Mouse (Mus musculus): ENCODE measurements around the gene Spata32. TPM values are rescaled to one million over a fixed set of nuclear protein-coding genes. Genes with fewer than 3 reads are reported as not detected.

Spata32 gene
- polyA plus RNA-seq, 1 experiment from 2014 or later = 0.25 TPM

DNA sequence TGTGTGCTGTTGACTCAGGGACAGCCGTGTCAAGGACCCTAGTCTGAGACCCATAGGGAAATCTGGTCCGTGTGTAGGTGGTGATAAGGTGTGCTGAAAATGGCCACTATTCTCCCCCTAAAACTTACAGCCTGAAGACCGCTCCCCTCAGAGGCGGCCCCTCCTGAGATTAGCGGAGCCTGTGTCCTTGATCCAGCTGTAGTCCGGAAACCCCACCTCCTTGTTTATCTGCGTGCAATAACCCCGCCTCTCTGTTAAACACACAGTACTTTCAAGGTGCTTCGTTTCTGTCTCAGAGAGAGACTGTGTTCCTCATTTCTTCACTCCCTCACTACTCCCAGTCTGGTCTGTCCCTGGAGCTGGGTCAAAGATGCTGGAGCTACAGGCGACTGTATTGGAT lies 53.8 kb downstream of the Spata32 start:
- Histone ChIP-seq H3K4me3 (replicated peaks; ENCODE audit: low read depth, low read length) (no peak overlapping the region), H3K4me2 (ENCODE audit: low read length) (no peak overlapping the region), H3K27ac (replicated peaks; ENCODE audit: low read depth, low read length) (no peak overlapping the region), H3K9me3 (ENCODE audit: control insufficient read depth, low read length) (no peaks in the 10 kb centered on the region), H3K27me3 (ENCODE audit: control insufficient read depth, insufficient read depth, low read length) (no peaks in the 10 kb centered on the region), H3K9ac (replicated peaks; ENCODE audit: low read length) (no peak overlapping the region), H3K36me3 (ENCODE audit: control insufficient read depth, insufficient read depth, low read length) (no peaks in the 10 kb centered on the region), H3K4me1 (ENCODE audit: control insufficient read depth, insufficient read depth, low read length) (peaks cover under 1% of the 10 kb centered on the region; the same call in 1 of the 2 replicates)
- ATAC-seq (ENCODE audit: low FRiP score, low TSS enrichment) (no peak), DNase-seq (no peak)
- WGBS = 35% methylated on average over 10 of the region's 10 CpGs

DNA sequence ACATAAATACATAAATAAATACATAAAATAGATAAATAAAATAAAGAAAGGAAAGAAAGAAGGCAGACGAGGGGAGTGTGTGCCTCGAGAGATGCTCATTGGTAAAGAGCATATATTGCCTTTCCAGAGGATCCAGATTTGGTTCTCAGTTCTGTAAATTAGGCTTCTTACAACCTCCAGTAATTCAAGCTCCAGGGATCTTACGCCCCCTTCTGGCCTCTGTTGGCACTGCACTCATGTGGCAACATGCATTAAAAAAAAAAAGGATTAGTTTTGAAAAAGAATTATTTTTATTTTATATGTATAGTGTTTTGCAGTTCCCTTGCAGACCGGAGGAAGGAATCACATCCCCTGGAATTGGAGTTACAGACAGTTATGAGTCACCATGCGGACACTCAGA lies 56.1 kb downstream of the Spata32 start:
- WGBS = 88% methylated on average over 5 of the region's 5 CpGs
- no peak for DNase-seq

DNA sequence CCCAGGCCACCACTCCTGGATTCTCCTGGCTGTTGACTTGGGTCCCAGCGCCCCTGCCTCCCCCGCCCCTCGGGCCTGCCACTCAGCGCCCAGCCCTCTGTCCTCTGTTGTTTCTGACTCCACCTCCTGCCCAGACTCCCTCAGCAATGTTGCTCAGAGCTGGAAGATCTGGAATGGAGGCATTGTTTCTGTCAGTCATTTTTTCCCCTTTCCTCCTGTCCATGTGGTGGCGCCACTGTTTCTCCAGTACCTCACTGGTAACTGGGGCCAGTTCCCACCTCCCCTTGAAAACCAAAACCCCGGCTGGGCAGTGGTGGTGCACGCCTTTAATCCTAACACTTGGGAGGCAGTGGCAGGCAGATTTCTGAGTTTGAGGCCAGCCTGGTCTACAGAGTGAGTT lies 56.8 kb downstream of the Spata32 start:
- 78% methylated on average over 7 of the region's 7 CpGs for whole genome bisulfite sequencing
- H3K4me1 ChIP-seq (ENCODE audit: control insufficient read depth, insufficient read depth, low read length) = 0 out of 2 replicates have a peak, but pooled peaks cover 6% of the 10 kb centered on the region
- no peaks in the 10 kb centered on the region for H3K27me3 ChIP-seq (ENCODE audit: control insufficient read depth, insufficient read depth, low read length)
- H3K4me3 ChIP-seq (replicated peaks; ENCODE audit: low read depth, low read length) = no peak overlapping the region
- ATAC-seq (ENCODE audit: low FRiP score, low TSS enrichment) (no peak), DNase-seq (no peak)
- no peak overlapping the region for H3K9ac ChIP-seq (replicated peaks; ENCODE audit: low read length)
- no peaks in the 10 kb centered on the region for H3K36me3 ChIP-seq (ENCODE audit: control insufficient read depth, insufficient read depth, low read length)
- no peak overlapping the region for H3K27ac ChIP-seq (replicated peaks; ENCODE audit: low read depth, low read length)
- no peaks in the 10 kb centered on the region for H3K9me3 ChIP-seq (ENCODE audit: control insufficient read depth, low read length)
- no peak overlapping the region for H3K4me2 ChIP-seq (ENCODE audit: low read length)

More for the DNA sequence above, 56.1 kb downstream of the Spata32 start:
- Histone ChIP-seq H3K4me1 (ENCODE audit: control insufficient read depth, insufficient read depth, low read length) (0 out of 2 replicates have a peak, but pooled peaks cover 6% of the 10 kb centered on the region), H3K27me3 (ENCODE audit: control insufficient read depth, insufficient read depth, low read length) (no peaks in the 10 kb centered on the region), H3K4me3 (replicated peaks; ENCODE audit: low read depth, low read length) (no peak overlapping the region), H3K27ac (replicated peaks; ENCODE audit: low read depth, low read length) (no peak overlapping the region), H3K9me3 (ENCODE audit: control insufficient read depth, low read length) (no peaks in the 10 kb centered on the region), H3K9ac (replicated peaks; ENCODE audit: low read length) (no peak overlapping the region), H3K4me2 (ENCODE audit: low read length) (no peak overlapping the region), H3K36me3 (ENCODE audit: control insufficient read depth, insufficient read depth, low read length) (no peaks in the 10 kb centered on the region)
- ATAC-seq (ENCODE audit: low FRiP score, low TSS enrichment) = no peak

DNA sequence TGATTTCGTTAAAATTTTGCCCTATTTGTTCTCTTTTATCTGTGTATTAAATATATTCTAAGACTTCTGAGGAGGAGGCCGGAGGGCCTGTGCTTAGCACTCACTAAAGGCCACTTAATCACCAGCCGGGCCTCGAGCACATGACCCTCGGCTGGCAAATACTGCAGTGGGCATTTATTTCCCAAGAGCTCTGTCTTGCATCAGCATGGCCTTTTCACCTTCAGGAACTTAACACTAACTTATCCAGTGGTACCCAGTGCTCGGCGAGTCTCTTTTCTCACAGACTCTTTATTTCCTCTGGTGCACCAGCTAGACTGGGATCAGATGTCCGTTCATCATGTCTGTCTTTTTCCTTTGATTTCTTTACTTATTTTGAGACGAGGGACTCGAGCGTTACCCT lies 57.5 kb downstream of the Spata32 start:
- H3K9me3 ChIP-seq (ENCODE audit: control insufficient read depth, low read length) = no peaks in the 10 kb centered on the region
- WGBS = 94% methylated on average over 11 of the region's 11 CpGs
- H3K4me1 ChIP-seq (ENCODE audit: control insufficient read depth, insufficient read depth, low read length) = 0 out of 2 replicates have a peak, but pooled peaks cover 6% of the 10 kb centered on the region
- no peaks in the 10 kb centered on the region for H3K27me3 ChIP-seq (ENCODE audit: control insufficient read depth, insufficient read depth, low read length)
- H3K36me3 ChIP-seq (ENCODE audit: control insufficient read depth, insufficient read depth, low read length) = no peaks in the 10 kb centered on the region
- H3K4me3 ChIP-seq (replicated peaks; ENCODE audit: low read depth, low read length) = no peak overlapping the region
- H3K27ac ChIP-seq (replicated peaks; ENCODE audit: low read depth, low read length) = no peak overlapping the region
- H3K4me2 ChIP-seq (ENCODE audit: low read length) = no peak overlapping the region
- DNase-seq (no peak), ATAC-seq (ENCODE audit: low FRiP score, low TSS enrichment) (no peak)
- H3K9ac ChIP-seq (replicated peaks; ENCODE audit: low read length) = no peak overlapping the region

DNA sequence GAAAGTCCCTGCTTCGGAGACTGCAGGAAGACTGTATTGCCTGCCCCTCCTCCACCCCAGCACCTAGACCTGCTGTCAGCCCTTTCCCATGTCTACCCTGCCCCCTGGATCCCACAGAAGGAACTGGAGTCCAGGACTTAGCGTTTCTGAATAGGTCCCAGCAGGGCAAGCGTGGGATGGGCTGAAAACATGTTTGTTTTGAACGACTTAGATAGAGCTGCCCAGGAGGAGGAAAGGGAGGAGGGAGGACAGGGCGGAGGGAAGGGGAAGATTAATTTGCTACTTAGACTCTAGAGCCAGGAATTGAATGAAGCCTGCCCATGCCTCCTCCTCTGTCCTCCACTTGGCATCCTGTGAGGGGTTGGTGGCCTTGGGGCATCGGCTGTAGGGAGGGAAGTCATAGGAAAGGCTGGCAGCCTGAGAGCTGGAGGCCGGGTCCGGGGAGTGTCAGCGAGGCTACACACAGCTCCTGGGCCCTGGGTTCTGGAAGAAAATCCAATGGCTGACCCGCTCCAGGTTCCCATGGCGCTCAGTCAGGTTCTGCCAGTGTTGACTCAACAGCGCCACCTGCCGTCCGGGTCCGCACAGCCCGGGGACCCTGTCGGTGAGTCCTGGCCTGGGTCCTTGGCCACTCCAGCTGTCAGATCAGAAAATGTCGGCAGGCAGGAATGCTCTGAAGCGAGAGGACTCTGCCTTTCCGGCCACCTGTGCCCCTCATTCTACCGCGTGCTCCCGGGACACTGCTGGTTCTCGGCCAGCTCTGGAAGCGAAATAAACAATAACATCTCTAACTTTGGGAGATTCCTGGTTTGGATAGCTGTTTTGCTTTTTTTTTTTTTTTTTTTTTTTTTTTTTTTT lies 59.4 kb downstream of the Spata32 start:
- Histone ChIP-seq H3K9me3 (ENCODE audit: control insufficient read depth, low read length) (no peaks in the 10 kb centered on the region), H3K4me2 (ENCODE audit: low read length) (peak overlapping the region; percentile 44), H3K9ac (replicated peaks; ENCODE audit: low read length) (no peak overlapping the region), H3K4me1 (ENCODE audit: control insufficient read depth, insufficient read depth, low read length) (0 out of 2 replicates have a peak, but pooled peaks cover 6% of the 10 kb centered on the region), H3K4me3 (replicated peaks; ENCODE audit: low read depth, low read length) (no peak overlapping the region; the same call in 1 of the 2 replicates), H3K36me3 (ENCODE audit: control insufficient read depth, insufficient read depth, low read length) (no peaks in the 10 kb centered on the region), H3K27ac (replicated peaks; ENCODE audit: low read depth, low read length) (no peak overlapping the region), H3K27me3 (ENCODE audit: control insufficient read depth, insufficient read depth, low read length) (no peaks in the 10 kb centered on the region)
- WGBS = 2% methylated on average over 25 of the region's 25 CpGs
- ATAC-seq (ENCODE audit: low FRiP score, low TSS enrichment) (peak; percentile 72), DNase-seq (peak; percentile 89)

Other genes starting within 250 kb of the Spata32 start
- gene Nmt1, start 190.2 kb downstream of the Spata32 start, polyA plus RNA-seq (2014; fragmentation: Nextera tagmentation; extraction: Ambion mirVana) = 30.7 and 38.0 TPM in 2 replicates
- 183 and 209 TPM in 2 replicates for gene Dcakd, start 190.1 kb downstream of the Spata32 start, polyA plus RNA-seq (2014; fragmentation: Nextera tagmentation; extraction: Ambion mirVana)
- 0.92 and 1.8 TPM in 2 replicates for gene Plcd3, start 116.8 kb downstream of the Spata32 start, polyA plus RNA-seq (2014; fragmentation: Nextera tagmentation; extraction: Ambion mirVana)
- gene Acbd4, start 116.8 kb downstream of the Spata32 start, polyA plus RNA-seq (2014; fragmentation: Nextera tagmentation; extraction: Ambion mirVana) = 8.0 and 8.4 TPM in 2 replicates
- 3.9 and 5.9 TPM in 2 replicates for gene Hexim1, start 102.2 kb downstream of the Spata32 start, polyA plus RNA-seq (2014; fragmentation: Nextera tagmentation; extraction: Ambion mirVana)
- gene Hexim2, start 86.0 kb downstream of the Spata32 start, polyA plus RNA-seq (2014; fragmentation: Nextera tagmentation; extraction: Ambion mirVana) = 22.9 and 24.7 TPM in 2 replicates
- gene Fmnl1, start 47.3 kb downstream of the Spata32 start, polyA plus RNA-seq (2014; fragmentation: Nextera tagmentation; extraction: Ambion mirVana) = 4.3 and 5.2 TPM in 2 replicates
- 0.88 and 2.1 TPM in 2 replicates for gene 1700023F06Rik, start 9.9 kb downstream of the Spata32 start, polyA plus RNA-seq (2014; fragmentation: Nextera tagmentation; extraction: Ambion mirVana)
- gene Map3k14, start 49.0 kb upstream of the Spata32 start, polyA plus RNA-seq (2014; fragmentation: Nextera tagmentation; extraction: Ambion mirVana) = 3.0 and 3.4 TPM in 2 replicates
- gene Arhgap27, start 145.3 kb upstream of the Spata32 start, polyA plus RNA-seq (2014; fragmentation: Nextera tagmentation; extraction: Ambion mirVana) = 2.1 and 4.0 TPM in 2 replicates
- 8.0 and 11.6 TPM in 2 replicates for gene Plekhm1, start 194.3 kb upstream of the Spata32 start, polyA plus RNA-seq (2014; fragmentation: Nextera tagmentation; extraction: Ambion mirVana)

Measured in midbrain, embryonic 14.5 days (tissue).